In the genomic region with DNA sequence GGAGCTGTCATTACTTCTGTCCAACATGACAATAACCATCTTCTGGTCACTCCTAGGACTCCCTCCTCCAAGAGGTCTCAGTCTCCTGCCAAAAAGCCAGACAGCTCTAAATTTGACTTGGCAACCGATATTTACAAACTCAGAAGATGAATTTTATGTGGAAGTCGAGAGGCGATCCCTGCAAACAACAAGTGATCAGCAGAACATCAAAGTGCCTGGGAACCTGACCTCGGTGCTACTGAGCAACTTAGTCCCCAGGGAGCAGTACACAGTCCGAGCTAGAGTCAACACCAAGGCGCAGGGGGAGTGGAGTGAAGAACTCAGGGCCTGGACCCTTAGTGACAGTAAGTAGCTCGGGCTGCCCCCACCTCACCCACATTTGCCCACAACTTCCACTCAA, we compare ENCODE assay signal across 18 mouse cellular contexts.
DNase-seq lines count a peak whose midpoint lies in the region; ATAC-seq and TF ChIP-seq lines count a peak whose summit lies in the region.
"Had no signal": no experiment of that assay in that cellular context is flagged by ENCODE, and none has a peak within 500 bp of the region (broad histone marks: within the 10 kb centered on the region; RNA-seq: fewer than 3 reads in every experiment).

No protein-coding gene starts in this region.

- peak; percentile 8 for DNase-seq in kidney, adult 18-20 months
- DNase-seq in liver, adult 2 months (ENCODE audit: extremely low read depth, low read depth, low spot score): peak; percentile 4
- DNase-seq in midbrain, embryonic 11.5 days (ENCODE audit: low spot score, missing footprints): peak; percentile 17
- peak; percentile 20 to 34 for DNase-seq in kidney, postnatal 36 days
- DNase-seq: adrenal gland, adult 2 months; adrenal gland, postnatal 25 days; cerebellum, adult 18-20 months; cerebellum, adult 9-11 months; cerebellum, postnatal 36 days; gastrocnemius, postnatal 25 days; heart, postnatal 4 days had no signal

- H3K9ac ChIP-seq in kidney, embryonic 14.5 days (ENCODE audit: low read depth, low read length): no peak overlapping the region
- H3K9ac ChIP-seq in liver, adult 2 months (ENCODE audit: low read depth, low read length): no peak overlapping the region
- no peak overlapping the region for H3K9ac ChIP-seq in liver, embryonic 12.5 days
- H3K9ac ChIP-seq in midbrain, embryonic 11.5 days (ENCODE audit: low read length): no peak overlapping the region
- no peak overlapping the region for H3K9ac ChIP-seq in midbrain, embryonic 13.5 days (replicated peaks)
- H3K9ac ChIP-seq in intestine, embryonic 16.5 days (ENCODE audit: low read depth, low read length): no peak overlapping the region
- H3K9ac ChIP-seq: embryonic facial prominence, embryonic 13.5 days; forebrain, embryonic 12.5 days had no signal

- no peak for ATAC-seq in kidney, embryonic 14.5 days (ENCODE audit: low FRiP score, low TSS enrichment)
- no peak for ATAC-seq in liver, embryonic 12.5 days
- ATAC-seq in midbrain, embryonic 11.5 days (ENCODE audit: low FRiP score): no peak
- ATAC-seq in midbrain, embryonic 13.5 days: no peak
- no peak for ATAC-seq in intestine, embryonic 16.5 days
- ATAC-seq: forebrain, embryonic 16.5 days had no signal

- no peaks in the 10 kb centered on the region for H3K4me1 ChIP-seq in kidney, embryonic 14.5 days (ENCODE audit: control insufficient read depth, insufficient read depth, low read length)
- no peaks in the 10 kb centered on the region for H3K4me1 ChIP-seq in liver, adult 2 months (ENCODE audit: control insufficient read depth, insufficient read depth, low read length)
- no peaks in the 10 kb centered on the region for H3K4me1 ChIP-seq in liver, embryonic 12.5 days
- H3K4me1 ChIP-seq in midbrain, embryonic 11.5 days (ENCODE audit: control insufficient read depth, insufficient read depth, low read length): no peaks in the 10 kb centered on the region
- H3K4me1 ChIP-seq in midbrain, embryonic 13.5 days (replicated peaks): no peaks in the 10 kb centered on the region
- H3K4me1 ChIP-seq in intestine, embryonic 16.5 days (ENCODE audit: control insufficient read depth, insufficient read depth, low read length): no peaks in the 10 kb centered on the region
- H3K4me1 ChIP-seq: embryonic facial prominence, embryonic 13.5 days; forebrain, embryonic 12.5 days had no signal

- no peaks in the 10 kb centered on the region for H3K9me3 ChIP-seq in kidney, embryonic 14.5 days (ENCODE audit: control insufficient read depth, low read length)
- H3K9me3 ChIP-seq in liver, embryonic 12.5 days (replicated peaks): no peaks in the 10 kb centered on the region
- no peaks in the 10 kb centered on the region for H3K9me3 ChIP-seq in midbrain, embryonic 11.5 days (ENCODE audit: control insufficient read depth, low read length)
- H3K9me3 ChIP-seq in midbrain, embryonic 13.5 days: no peaks in the 10 kb centered on the region
- no peaks in the 10 kb centered on the region for H3K9me3 ChIP-seq in intestine, embryonic 16.5 days (ENCODE audit: control insufficient read depth, low read length)
- H3K9me3 ChIP-seq: embryonic facial prominence, embryonic 13.5 days; forebrain, embryonic 12.5 days had no signal

- no peak overlapping the region for H3K27ac ChIP-seq in kidney, embryonic 14.5 days (ENCODE audit: low read depth, low read length)
- H3K27ac ChIP-seq in liver, adult 2 months (replicated peaks; ENCODE audit: insufficient read depth, low read depth, low read length): no peak overlapping the region
- no peak overlapping the region for H3K27ac ChIP-seq in liver, embryonic 12.5 days
- no peak overlapping the region for H3K27ac ChIP-seq in midbrain, embryonic 11.5 days (ENCODE audit: low read depth, low read length)
- H3K27ac ChIP-seq in midbrain, embryonic 13.5 days: no peak overlapping the region
- no peak overlapping the region for H3K27ac ChIP-seq in intestine, embryonic 16.5 days (ENCODE audit: low read length)
- H3K27ac ChIP-seq: embryonic facial prominence, embryonic 13.5 days; forebrain, embryonic 12.5 days had no signal

- no peak overlapping the region for H3K4me3 ChIP-seq in kidney, embryonic 14.5 days (ENCODE audit: low read length)
- H3K4me3 ChIP-seq in liver, adult 2 months (ENCODE audit: insufficient read depth, low read depth, low read length): no peak overlapping the region
- no peak overlapping the region for H3K4me3 ChIP-seq in liver, embryonic 12.5 days
- no peak overlapping the region for H3K4me3 ChIP-seq in midbrain, embryonic 11.5 days (ENCODE audit: low read depth, low read length)
- no peak overlapping the region for H3K4me3 ChIP-seq in midbrain, embryonic 13.5 days (replicated peaks)
- no peak overlapping the region for H3K4me3 ChIP-seq in intestine, embryonic 16.5 days (ENCODE audit: low read length)
- H3K4me3 ChIP-seq: embryonic facial prominence, embryonic 13.5 days; forebrain, embryonic 12.5 days had no signal

- no peaks in the 10 kb centered on the region for H3K36me3 ChIP-seq in kidney, embryonic 14.5 days (ENCODE audit: control insufficient read depth, insufficient read depth, low read length)
- no peaks in the 10 kb centered on the region for H3K36me3 ChIP-seq in liver, adult 2 months (ENCODE audit: control insufficient read depth, insufficient read depth, low read length)
- no peaks in the 10 kb centered on the region for H3K36me3 ChIP-seq in liver, embryonic 12.5 days
- no peaks in the 10 kb centered on the region for H3K36me3 ChIP-seq in midbrain, embryonic 11.5 days (ENCODE audit: control insufficient read depth, insufficient read depth, low read length)
- H3K36me3 ChIP-seq in midbrain, embryonic 13.5 days: no peaks in the 10 kb centered on the region
- no peaks in the 10 kb centered on the region for H3K36me3 ChIP-seq in intestine, embryonic 16.5 days (ENCODE audit: control insufficient read depth, insufficient read depth, low read length)
- H3K36me3 ChIP-seq: embryonic facial prominence, embryonic 13.5 days; forebrain, embryonic 12.5 days had no signal

- no peaks in the 10 kb centered on the region for H3K27me3 ChIP-seq in kidney, embryonic 14.5 days (ENCODE audit: control insufficient read depth, insufficient read depth, low read length)
- no peaks in the 10 kb centered on the region for H3K27me3 ChIP-seq in liver, adult 2 months (ENCODE audit: control insufficient read depth, insufficient read depth, low read length)
- no peaks in the 10 kb centered on the region for H3K27me3 ChIP-seq in liver, embryonic 12.5 days (replicated peaks)
- no peaks in the 10 kb centered on the region for H3K27me3 ChIP-seq in midbrain, embryonic 11.5 days (ENCODE audit: control insufficient read depth, insufficient read depth, low read length)
- no peaks in the 10 kb centered on the region for H3K27me3 ChIP-seq in midbrain, embryonic 13.5 days
- H3K27me3 ChIP-seq in intestine, embryonic 16.5 days (replicated peaks; ENCODE audit: control insufficient read depth, insufficient read depth, low read length): no peaks in the 10 kb centered on the region
- H3K27me3 ChIP-seq: embryonic facial prominence, embryonic 13.5 days; forebrain, embryonic 12.5 days had no signal

- 46% methylated on average over 7 of the region's 7 CpGs for WGBS in kidney, embryonic 14.5 days
- 66% methylated on average over 7 of the region's 7 CpGs for WGBS in liver, adult 2 months
- WGBS in liver, embryonic 12.5 days (ENCODE audit: insufficient replicate concordance): 62% methylated on average over 7 of the region's 7 CpGs
- WGBS in midbrain, embryonic 11.5 days: 76% methylated on average over 7 of the region's 7 CpGs
- 87% methylated on average over 7 of the region's 7 CpGs for WGBS in midbrain, embryonic 13.5 days
- WGBS in intestine, embryonic 16.5 days: 57% methylated on average over 7 of the region's 7 CpGs

- TF ChIP-seq CTCF in liver, adult 2 months (IDR thresholded peaks at IDR 0.05; ENCODE audit: low read depth, low read length): no peak

- no peak for TF ChIP-seq POLR2A in liver, adult 2 months (IDR thresholded peaks at IDR 0.05; ENCODE audit: extremely low read depth, insufficient read depth, low read length)

- no peak overlapping the region for H3K4me2 ChIP-seq in kidney, embryonic 14.5 days (replicated peaks; ENCODE audit: low read depth, low read length)
- no peak overlapping the region for H3K4me2 ChIP-seq in liver, embryonic 12.5 days
- no peak overlapping the region for H3K4me2 ChIP-seq in midbrain, embryonic 11.5 days
- no peak overlapping the region for H3K4me2 ChIP-seq in midbrain, embryonic 13.5 days (replicated peaks)
- H3K4me2 ChIP-seq in intestine, embryonic 16.5 days (ENCODE audit: low read depth, low read length): no peak overlapping the region
- H3K4me2 ChIP-seq: embryonic facial prominence, embryonic 13.5 days; forebrain, embryonic 12.5 days had no signal

- H3K79me2 ChIP-seq in liver, adult 2 months (ENCODE audit: control insufficient read depth, insufficient read depth, low read length): no peaks in the 10 kb centered on the region
